Mouse (Mus musculus): Measurements from ENCODE around the gene Itpripl1. TPM values are rescaled to one million over a fixed set of nuclear protein-coding genes. Genes with fewer than 3 reads are reported as not detected.
"Not testable (repeated sequence)": the region's sequence is repeated elsewhere in the genome, so short reads cannot be mapped to it uniquely, and the experiment has no call there.

The Itpripl1 gene
- 29.5 and 30.0 TPM in 2 replicates for polyA plus RNA-seq (2014; fragmentation: Nextera tagmentation; extraction: Ambion mirVana)

DNA sequence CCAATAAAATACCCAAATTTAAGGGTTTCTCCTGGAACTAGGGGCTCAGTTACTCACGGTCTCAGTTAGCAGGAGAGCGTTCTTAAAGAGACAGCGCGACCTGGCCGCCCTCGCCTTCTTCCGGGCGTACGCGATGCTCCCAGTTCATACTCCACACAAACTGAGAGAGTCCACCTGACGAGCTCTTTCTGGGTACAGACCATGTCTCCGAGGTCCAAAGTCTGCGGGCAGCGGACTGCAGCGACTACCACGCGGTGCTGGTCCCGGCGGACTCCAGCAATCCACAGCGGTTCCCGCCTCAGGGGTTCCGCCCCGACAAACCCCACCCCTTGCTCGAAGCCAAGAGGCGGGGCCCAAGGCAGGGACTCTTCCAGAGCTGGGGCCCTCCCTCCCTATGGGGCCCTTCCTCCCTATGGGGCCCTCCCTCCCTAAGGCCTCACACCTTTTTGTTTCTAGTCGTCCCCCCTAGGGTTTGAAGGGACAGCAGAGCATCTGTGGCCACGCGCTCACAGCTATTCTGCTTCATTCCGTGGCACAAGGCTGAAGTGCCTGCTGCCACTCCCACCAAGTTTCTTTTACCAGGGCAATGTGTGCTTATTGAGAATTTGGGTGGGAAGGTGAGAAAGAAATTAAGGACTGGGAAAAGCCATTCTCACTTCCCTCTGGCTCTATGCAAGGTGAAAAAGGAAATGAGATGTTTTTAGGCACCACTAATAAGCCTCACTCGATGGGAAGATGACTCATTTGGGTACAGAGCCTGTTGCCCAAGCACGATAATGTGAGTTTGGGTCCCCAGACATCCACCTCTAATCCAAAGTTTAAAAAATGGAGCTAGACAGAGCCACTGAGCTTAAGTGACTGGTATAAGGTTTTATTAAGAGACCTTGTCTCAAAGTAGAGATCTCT lies at the start of gene Itpripl1:
Gene Itpripl1, minus strand, starts transcription at position 285 of the 906 bp plus-strand sequence.
- Histone ChIP-seq H3K9me3 (ENCODE audit: control insufficient read depth, low read depth, low read length) (no peaks in the 10 kb centered on the region), H3K4me1 (ENCODE audit: control insufficient read depth, insufficient read depth, low read length) (peaks cover 15% of the 10 kb centered on the region), H3K27me3 (ENCODE audit: control insufficient read depth, insufficient read depth, low read length) (no peaks in the 10 kb centered on the region), H3K9ac (replicated peaks; ENCODE audit: low read depth, low read length) (peak within 1 kb of the TSS; percentile 46), H3K27ac (ENCODE audit: low read length) (no peak within 1 kb of the TSS), H3K36me3 (ENCODE audit: control insufficient read depth, insufficient read depth, low read length) (peaks cover 11% of the 10 kb centered on the region; the same call in 1 of the 2 replicates), H3K4me2 (replicated peaks; ENCODE audit: low read depth, low read length) (peak within 1 kb of the TSS; percentile 93), H3K4me3 (ENCODE audit: low read depth, low read length) (peak within 1 kb of the TSS; percentile 64)
- ATAC-seq (ENCODE audit: insufficient number of reproducible peaks, insufficient read depth, low FRiP score, low read depth), result peak; percentile 96
- WGBS, result 3% methylated on average over 31 of the region's 31 CpGs

DNA sequence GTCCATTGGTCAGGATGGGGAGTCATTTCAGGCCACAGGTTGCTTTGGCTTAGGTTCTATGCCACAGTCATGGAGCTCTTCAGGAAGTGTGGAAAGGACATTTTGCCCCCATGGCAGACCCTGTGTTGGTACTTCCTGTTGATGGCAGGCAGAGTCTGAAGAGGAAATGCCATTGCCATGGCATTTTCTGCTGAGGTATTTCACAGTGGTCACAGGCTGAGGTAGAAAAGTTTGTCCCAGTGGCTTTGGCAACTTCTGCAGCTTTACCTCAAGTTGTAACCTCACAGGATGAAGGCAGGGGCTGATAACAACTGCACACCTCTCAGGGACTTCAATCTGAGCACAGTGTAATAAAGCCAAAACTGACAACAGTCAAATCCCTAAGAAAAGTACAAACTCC lies 46.3 kb upstream of the Itpripl1 start:
- Histone ChIP-seq H3K4me1 (ENCODE audit: control insufficient read depth, insufficient read depth, low read length) (no peaks in the 10 kb centered on the region), H3K4me3 (ENCODE audit: low read depth, low read length) (no peak overlapping the region), H3K36me3 (ENCODE audit: control insufficient read depth, insufficient read depth, low read length) (no peaks in the 10 kb centered on the region), H3K4me2 (replicated peaks; ENCODE audit: low read depth, low read length) (no peak overlapping the region), H3K27ac (ENCODE audit: low read length) (no peak overlapping the region), H3K9me3 (ENCODE audit: control insufficient read depth, low read depth, low read length) (no peaks in the 10 kb centered on the region), H3K9ac (replicated peaks; ENCODE audit: low read depth, low read length) (no peak overlapping the region), H3K27me3 (ENCODE audit: control insufficient read depth, insufficient read depth, low read length) (no peaks in the 10 kb centered on the region)
- ATAC-seq (ENCODE audit: insufficient number of reproducible peaks, insufficient read depth, low FRiP score, low read depth), result no peak

DNA sequence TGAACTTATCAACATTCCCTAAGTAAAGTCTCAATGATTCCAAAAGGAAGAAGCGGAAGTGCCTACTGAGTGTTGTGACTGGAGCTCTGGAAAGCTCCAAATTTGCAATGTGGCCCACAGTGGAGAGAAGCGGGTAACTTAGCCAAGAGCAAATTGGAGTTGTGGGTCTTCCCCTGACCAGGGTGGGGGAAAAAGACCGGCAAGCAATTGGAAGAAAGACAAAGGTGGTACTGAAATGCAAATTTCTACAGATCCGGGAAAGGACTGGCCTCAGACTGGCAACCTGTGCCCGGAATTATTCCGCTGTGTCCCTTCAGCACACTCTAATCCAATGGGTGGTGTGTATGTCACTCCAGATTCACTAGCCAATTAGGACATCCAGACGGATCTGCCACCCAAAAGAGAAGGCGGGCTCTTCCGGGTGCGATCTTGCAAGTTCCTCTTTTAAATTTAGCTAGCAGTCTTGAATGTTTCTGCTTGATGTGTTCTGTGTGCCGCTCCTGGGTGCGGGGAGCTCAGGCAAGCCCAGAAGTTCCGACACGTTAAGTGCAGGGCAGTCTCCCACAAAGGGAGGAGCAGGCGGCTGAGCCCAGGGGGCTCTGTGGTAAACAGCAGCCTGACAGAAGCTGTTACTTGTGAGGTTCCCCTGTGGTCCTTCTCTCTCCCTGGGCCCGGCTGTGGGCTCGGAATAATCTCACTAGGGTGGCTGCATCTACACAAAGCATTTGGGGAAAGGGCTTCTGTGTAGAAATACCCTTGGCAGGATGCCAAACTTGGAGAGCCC lies 39.5 kb upstream of the Itpripl1 start:
- Histone ChIP-seq H3K4me1 (ENCODE audit: control insufficient read depth, insufficient read depth, low read length) (no peaks in the 10 kb centered on the region), H3K27me3 (ENCODE audit: control insufficient read depth, insufficient read depth, low read length) (no peaks in the 10 kb centered on the region), H3K4me3 (ENCODE audit: low read depth, low read length) (peak overlapping the region; percentile 45), H3K9me3 (ENCODE audit: control insufficient read depth, low read depth, low read length) (no peaks in the 10 kb centered on the region), H3K4me2 (replicated peaks; ENCODE audit: low read depth, low read length) (peak overlapping the region; percentile 66), H3K9ac (replicated peaks; ENCODE audit: low read depth, low read length) (peak overlapping the region; percentile 45; the same call in 1 of the 2 replicates), H3K36me3 (ENCODE audit: control insufficient read depth, insufficient read depth, low read length) (no peaks in the 10 kb centered on the region), H3K27ac (ENCODE audit: low read length) (peak overlapping the region; percentile 84)
- 2% methylated on average over 17 of the region's 17 CpGs for WGBS
- ATAC-seq (ENCODE audit: insufficient number of reproducible peaks, insufficient read depth, low FRiP score, low read depth), result peak; percentile 99

DNA sequence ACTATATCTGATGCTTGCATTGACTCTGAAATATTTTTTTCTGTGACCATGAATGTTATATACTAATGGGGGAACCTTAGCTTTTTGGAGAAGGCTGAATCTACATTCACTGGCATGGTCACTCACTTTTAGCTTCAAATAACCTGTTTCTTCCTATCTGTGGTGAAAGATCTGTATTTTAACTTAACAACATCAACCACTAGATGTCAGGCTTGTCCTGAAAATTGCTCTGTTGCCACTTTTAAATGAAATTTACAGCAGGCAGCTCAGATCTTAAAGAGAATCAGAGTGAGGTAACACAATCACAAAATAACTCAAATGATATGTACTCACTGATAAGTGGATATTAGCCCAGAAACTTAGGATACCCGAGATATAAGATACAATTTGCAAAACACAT lies 23.0 kb upstream of the Itpripl1 start:
- H3K27me3 ChIP-seq (ENCODE audit: control insufficient read depth, insufficient read depth, low read length); ATAC-seq (ENCODE audit: insufficient number of reproducible peaks, insufficient read depth, low FRiP score, low read depth); H3K4me3 ChIP-seq (ENCODE audit: low read depth, low read length); H3K9ac ChIP-seq (replicated peaks; ENCODE audit: low read depth, low read length); H3K9me3 ChIP-seq (ENCODE audit: control insufficient read depth, low read depth, low read length); H3K4me2 ChIP-seq (replicated peaks; ENCODE audit: low read depth, low read length); H3K36me3 ChIP-seq (ENCODE audit: control insufficient read depth, insufficient read depth, low read length); H3K4me1 ChIP-seq (ENCODE audit: control insufficient read depth, insufficient read depth, low read length); H3K27ac ChIP-seq (ENCODE audit: low read length): not testable (repeated sequence)
- 9% methylated on average over 1 of the region's 1 CpGs for WGBS

DNA sequence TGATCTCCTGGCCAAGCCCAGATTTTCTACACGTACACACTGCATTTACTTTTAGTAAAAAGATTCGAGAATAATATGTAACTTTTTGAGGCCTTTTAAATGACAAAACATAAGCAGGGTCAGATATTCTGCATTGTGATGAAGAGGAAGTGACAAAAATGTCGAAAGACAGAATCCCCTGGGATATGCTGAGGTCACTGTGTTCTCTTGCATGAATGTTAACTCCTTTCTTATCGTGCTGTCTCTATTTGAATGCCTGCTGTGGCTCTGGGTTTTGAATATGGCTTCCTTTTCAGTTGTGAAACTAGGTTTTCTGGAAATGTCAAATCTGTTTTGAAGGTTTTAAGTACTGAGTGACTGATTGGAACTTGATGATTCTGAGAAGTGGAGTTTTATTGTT lies 22.4 kb upstream of the Itpripl1 start:
- Histone ChIP-seq H3K9me3 (ENCODE audit: control insufficient read depth, low read depth, low read length) (no peaks in the 10 kb centered on the region), H3K27me3 (ENCODE audit: control insufficient read depth, insufficient read depth, low read length) (no peaks in the 10 kb centered on the region), H3K9ac (replicated peaks; ENCODE audit: low read depth, low read length) (no peak overlapping the region), H3K4me3 (ENCODE audit: low read depth, low read length) (no peak overlapping the region), H3K4me2 (replicated peaks; ENCODE audit: low read depth, low read length) (no peak overlapping the region), H3K4me1 (ENCODE audit: control insufficient read depth, insufficient read depth, low read length) (no peaks in the 10 kb centered on the region), H3K36me3 (ENCODE audit: control insufficient read depth, insufficient read depth, low read length) (no peaks in the 10 kb centered on the region), H3K27ac (ENCODE audit: low read length) (no peak overlapping the region)
- ATAC-seq (ENCODE audit: insufficient number of reproducible peaks, insufficient read depth, low FRiP score, low read depth), result no peak
- WGBS, result 58% methylated on average over 4 of the region's 4 CpGs

DNA sequence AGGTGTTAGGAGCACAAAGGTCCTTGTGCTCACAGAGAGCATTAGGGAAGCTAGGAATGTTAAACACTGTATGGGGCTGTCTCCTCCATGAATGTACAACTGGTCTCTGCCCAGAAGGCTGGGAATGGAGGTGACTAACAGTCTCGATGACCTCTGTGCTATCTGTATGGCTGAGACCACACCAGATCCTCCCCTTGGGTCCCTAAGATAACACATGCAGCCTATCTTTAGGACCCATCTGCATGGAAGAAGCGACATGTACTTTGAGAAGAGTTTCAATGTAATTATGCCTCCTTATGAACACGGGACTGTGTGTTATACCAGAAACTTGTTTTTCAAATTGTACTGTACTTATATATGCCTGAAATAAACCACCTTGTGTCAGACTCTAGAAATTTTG lies 2.5 kb upstream of the Itpripl1 start:
- Histone ChIP-seq H3K27ac (ENCODE audit: low read length) (no peak overlapping the region), H3K27me3 (ENCODE audit: control insufficient read depth, insufficient read depth, low read length) (no peaks in the 10 kb centered on the region), H3K9me3 (ENCODE audit: control insufficient read depth, low read depth, low read length) (no peaks in the 10 kb centered on the region), H3K4me3 (ENCODE audit: low read depth, low read length) (no peak overlapping the region), H3K4me2 (replicated peaks; ENCODE audit: low read depth, low read length) (no peak overlapping the region), H3K9ac (replicated peaks; ENCODE audit: low read depth, low read length) (no peak overlapping the region), H3K36me3 (ENCODE audit: control insufficient read depth, insufficient read depth, low read length) (peaks cover 7% of the 10 kb centered on the region; the same call in 1 of the 2 replicates), H3K4me1 (ENCODE audit: control insufficient read depth, insufficient read depth, low read length) (peaks cover 15% of the 10 kb centered on the region)
- ATAC-seq (ENCODE audit: insufficient number of reproducible peaks, insufficient read depth, low FRiP score, low read depth), result no peak
- 79% methylated on average over 3 of the region's 3 CpGs for WGBS

DNA sequence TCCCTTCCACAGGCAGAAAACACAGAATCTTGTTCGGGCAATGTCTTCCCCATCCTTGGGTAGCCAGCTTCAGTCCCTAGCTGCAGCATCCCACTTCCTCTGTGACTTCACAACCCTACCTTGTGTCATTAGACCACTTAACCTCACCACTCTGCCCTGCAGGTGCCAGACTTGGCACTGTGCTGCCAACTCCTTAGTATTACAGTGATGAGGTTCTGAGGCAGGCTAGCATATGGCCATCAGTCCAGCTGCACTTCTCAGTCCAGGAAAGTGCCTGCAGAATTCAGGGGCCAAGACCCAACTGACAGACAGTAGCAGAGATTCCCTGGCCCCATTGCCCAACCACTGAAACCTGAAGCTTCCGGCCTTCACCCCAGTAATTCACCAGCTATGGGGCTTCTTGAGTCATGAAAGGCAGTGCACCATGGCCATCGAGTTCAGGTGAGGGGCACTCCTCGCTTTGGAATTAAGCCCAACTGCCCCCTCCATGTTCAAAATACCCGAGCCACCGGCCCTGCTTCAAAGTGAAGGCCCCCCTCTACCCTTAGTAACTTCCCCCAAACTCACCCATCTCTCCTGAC lies 575 bp downstream of the Itpripl1 start:
- Histone ChIP-seq H3K27me3 (ENCODE audit: control insufficient read depth, insufficient read depth, low read length) (no peaks in the 10 kb centered on the region), H3K27ac (ENCODE audit: low read length) (no peak overlapping the region), H3K4me2 (replicated peaks; ENCODE audit: low read depth, low read length) (peak overlapping the region; percentile 93), H3K9me3 (ENCODE audit: control insufficient read depth, low read depth, low read length) (no peaks in the 10 kb centered on the region), H3K36me3 (ENCODE audit: control insufficient read depth, insufficient read depth, low read length) (peaks cover 11% of the 10 kb centered on the region; the same call in 1 of the 2 replicates), H3K4me1 (ENCODE audit: control insufficient read depth, insufficient read depth, low read length) (peaks cover 15% of the 10 kb centered on the region), H3K4me3 (ENCODE audit: low read depth, low read length) (peak overlapping the region; percentile 64), H3K9ac (replicated peaks; ENCODE audit: low read depth, low read length) (peak overlapping the region; percentile 46)
- no peak for ATAC-seq (ENCODE audit: insufficient number of reproducible peaks, insufficient read depth, low FRiP score, low read depth)
- 10% methylated on average over 6 of the region's 6 CpGs for WGBS

DNA sequence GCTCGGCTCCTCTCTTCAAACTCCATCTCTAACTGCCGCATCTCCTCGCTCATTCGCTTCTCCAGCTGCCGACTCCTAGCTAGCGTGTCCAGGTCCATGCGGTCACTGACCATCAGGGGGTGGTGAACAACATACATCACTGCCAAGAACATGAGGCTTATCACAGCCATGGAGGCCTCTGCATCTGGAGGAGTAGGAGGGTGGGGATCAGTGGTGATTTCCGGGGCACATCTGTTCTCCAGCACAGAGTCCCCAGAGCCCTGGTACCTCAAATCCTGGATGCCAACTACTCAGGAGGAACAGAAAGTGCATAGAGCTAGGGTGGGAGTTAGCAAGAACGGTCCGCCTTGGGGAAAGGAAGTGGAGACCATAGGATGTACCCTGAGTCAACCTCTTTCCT lies 1.2 kb downstream of the Itpripl1 start:
- peaks cover 11% of the 10 kb centered on the region; the same call in 1 of the 2 replicates for H3K36me3 ChIP-seq (ENCODE audit: control insufficient read depth, insufficient read depth, low read length)
- H3K27ac ChIP-seq (ENCODE audit: low read length), result no peak overlapping the region
- H3K4me3 ChIP-seq (ENCODE audit: low read depth, low read length), result peak overlapping the region; percentile 64
- no peaks in the 10 kb centered on the region for H3K9me3 ChIP-seq (ENCODE audit: control insufficient read depth, low read depth, low read length)
- H3K9ac ChIP-seq (replicated peaks; ENCODE audit: low read depth, low read length), result no peak overlapping the region
- 80% methylated on average over 10 of the region's 10 CpGs for WGBS
- no peak for ATAC-seq (ENCODE audit: insufficient number of reproducible peaks, insufficient read depth, low FRiP score, low read depth)
- H3K27me3 ChIP-seq (ENCODE audit: control insufficient read depth, insufficient read depth, low read length), result no peaks in the 10 kb centered on the region
- H3K4me2 ChIP-seq (replicated peaks; ENCODE audit: low read depth, low read length), result peak overlapping the region; percentile 93
- H3K4me1 ChIP-seq (ENCODE audit: control insufficient read depth, insufficient read depth, low read length), result peaks cover 19% of the 10 kb centered on the region
